Mouse (Mus musculus) hindbrain, embryonic 14.5 days (tissue): ENCODE results near the gene Nap1l5. TPM values are rescaled to one million over a fixed set of nuclear protein-coding genes. Genes with fewer than 3 reads are reported as not detected.
"Not testable (repeated sequence)": the region's sequence is repeated elsewhere in the genome, so short reads cannot be mapped to it uniquely, and the experiment has no call there.

Experiments
- ATAC-seq: fragments of 200-750 bp; cut with Nextera tagmentation; 2 replicates; pipeline ENCODE4 v1.8.0; 2017; ENCODE audit warnings: moderate number of reproducible peaks, mild to moderate bottlenecking, moderate TSS enrichment, moderate library complexity; ENCODE audit not compliant: low FRiP score
- DNase-seq: peaks from one replicate; pipeline ENCODE4 v3.0.0-alpha.2; 2015; ENCODE audit warnings: low spot score
- H3K27ac ChIP-seq: fragments of 300-500 bp; sonication (generic); 2 replicates; pipeline ENCODE4 v1.5.1; 2014; ENCODE audit warnings: mild to moderate bottlenecking, moderate library complexity
- H3K27me3 ChIP-seq: fragments of 300-500 bp; sonication (generic); 2 replicates; pipeline ENCODE4 v1.6.1; 2014; ENCODE audit warnings: mild to moderate bottlenecking, low read length, mixed read lengths; ENCODE audit not compliant: control insufficient read depth, insufficient read depth
- H3K36me3 ChIP-seq: fragments of 300-500 bp; sonication (generic); replicated peaks from 2 replicates; pipeline ENCODE4 v1.6.1; 2014; ENCODE audit not compliant: control insufficient read depth, insufficient read depth
- H3K4me1 ChIP-seq: fragments of 300-500 bp; sonication (generic); replicated peaks from 2 replicates; pipeline ENCODE4 v1.6.1; 2014; ENCODE audit warnings: antibody characterized with exemption, low read length, mixed read lengths; ENCODE audit not compliant: control insufficient read depth, insufficient read depth
- H3K4me2 ChIP-seq: fragments of 300-500 bp; sonication (generic); replicated peaks from 2 replicates; pipeline ENCODE4 v1.6.1; 2014; ENCODE audit warnings: mild to moderate bottlenecking, moderate library complexity
- H3K4me3 ChIP-seq: fragments of 300-500 bp; sonication (generic); replicated peaks from 2 replicates; pipeline ENCODE4 v1.5.1; 2014; ENCODE audit warnings: mild to moderate bottlenecking, low read length
- H3K9ac ChIP-seq: fragments of 300-500 bp; sonication (generic); 2 replicates; pipeline ENCODE4 v1.6.1; 2014
- H3K9me3 ChIP-seq: fragments of 300-500 bp; sonication (generic); 2 replicates; pipeline ENCODE4 v1.6.1; 2016; ENCODE audit warnings: low read length; ENCODE audit not compliant: control insufficient read depth
- WGBS: fragments of 180-500 bp; shearing (Covaris S2); extraction: QIAGEN DNeasy Blood & Tissue Kit; methylation state at CpG from one replicate; pipeline ENCODE4 v1.1.7; 2014; 5-methylcytosine and 5-hydroxymethylcytosine counted together
- polyA plus RNA-seq: library from polyadenylated mRNA; unstranded; fragments of >200 nt; fragmentation: Nextera tagmentation; extraction: Ambion mirVana; gene quantifications from 2 replicates; pipeline ENCODE4 v1.2.1, GENCODE M21; 2014

Gene Nap1l5
- polyA plus RNA-seq, 1 experiment from 2014 or later: 338 TPM

GRCm38 (mm10) chr6:58894994-58895393, 11.9 kb downstream of the Nap1l5 start:
- no peak for DNase-seq

GRCm38 (mm10) chr6:58893307-58893706, 13.6 kb downstream of the Nap1l5 start:
- Histone ChIP-seq H3K9ac (no peak overlapping the region), H3K9me3 (no peaks in the 10 kb centered on the region), H3K27ac (no peak overlapping the region), H3K4me3 (no peak overlapping the region), H3K4me1 (no peaks in the 10 kb centered on the region), H3K36me3 (peaks cover 55% of the 10 kb centered on the region), H3K4me2 (no peak overlapping the region), H3K27me3 (no peaks in the 10 kb centered on the region)
- DNase-seq (no peak), ATAC-seq (no peak)
- WGBS: 90% methylated on average over 6 of the region's 6 CpGs

More at GRCm38 (mm10) chr6:58894994-58895393, 11.9 kb downstream of the Nap1l5 start:
- no peaks in the 10 kb centered on the region for H3K9me3 ChIP-seq
- no peaks in the 10 kb centered on the region for H3K27me3 ChIP-seq
- no peak for ATAC-seq
- no peak overlapping the region for H3K4me2 ChIP-seq
- H3K36me3 ChIP-seq: peaks cover 49% of the 10 kb centered on the region
- no peaks in the 10 kb centered on the region for H3K4me1 ChIP-seq
- H3K4me3 ChIP-seq: no peak overlapping the region
- H3K27ac ChIP-seq: no peak overlapping the region
- no peak overlapping the region for H3K9ac ChIP-seq
- WGBS: 88% methylated on average over 4 of the region's 4 CpGs

GRCm38 (mm10) chr6:58889917-58890316, 17.0 kb downstream of the Nap1l5 start:
- ATAC-seq (no peak), DNase-seq (no peak)
- Histone ChIP-seq H3K4me3 (no peak overlapping the region), H3K27ac (no peak overlapping the region), H3K27me3 (no peaks in the 10 kb centered on the region), H3K36me3 (peaks cover 47% of the 10 kb centered on the region), H3K4me1 (no peaks in the 10 kb centered on the region), H3K9ac (no peak overlapping the region), H3K9me3 (no peaks in the 10 kb centered on the region), H3K4me2 (no peak overlapping the region)
- WGBS: 88% methylated on average over 3 of the region's 3 CpGs

GRCm38 (mm10) chr6:58882271-58882670, 24.6 kb downstream of the Nap1l5 start:
- no peak overlapping the region for H3K9ac ChIP-seq
- DNase-seq: no peak
- no peaks in the 10 kb centered on the region for H3K9me3 ChIP-seq
- H3K4me3 ChIP-seq: no peak overlapping the region
- no peak for ATAC-seq
- H3K27me3 ChIP-seq: no peaks in the 10 kb centered on the region
- peaks cover 7% of the 10 kb centered on the region for H3K36me3 ChIP-seq
- H3K4me2 ChIP-seq: no peak overlapping the region
- 82% methylated on average over 6 of the region's 6 CpGs for WGBS
- 0 out of 2 replicates have a peak overlapping the region, but pooled peaks have one; percentile 5 for H3K27ac ChIP-seq
- no peaks in the 10 kb centered on the region for H3K4me1 ChIP-seq

GRCm38 (mm10) chr6:58881363-58881762, 25.5 kb downstream of the Nap1l5 start:
- no peaks in the 10 kb centered on the region for H3K4me1 ChIP-seq
- no peak overlapping the region for H3K9ac ChIP-seq
- H3K9me3 ChIP-seq: no peaks in the 10 kb centered on the region
- no peak overlapping the region for H3K4me3 ChIP-seq
- DNase-seq (no peak), ATAC-seq (no peak)
- WGBS: 94% methylated on average over 3 of the region's 3 CpGs
- H3K4me2 ChIP-seq: no peak overlapping the region
- no peaks in the 10 kb centered on the region for H3K27me3 ChIP-seq
- H3K27ac ChIP-seq: no peak overlapping the region
- peaks cover 12% of the 10 kb centered on the region for H3K36me3 ChIP-seq

- no peaks in the 10 kb centered on the region for H3K27me3 ChIP-seq
- H3K4me2 ChIP-seq: no peak overlapping the region
- H3K9me3 ChIP-seq: no peaks in the 10 kb centered on the region
- no peak overlapping the region for H3K9ac ChIP-seq
- no peak for ATAC-seq
- no peaks in the 10 kb centered on the region for H3K4me1 ChIP-seq
- 92% methylated on average over 5 of the region's 5 CpGs for WGBS
- no peak overlapping the region for H3K27ac ChIP-seq
- H3K36me3 ChIP-seq: peaks cover 15% of the 10 kb centered on the region
- no peak for DNase-seq
- no peak overlapping the region for H3K4me3 ChIP-seq
Measured at GRCm38 (mm10) chr6:58880861-58881260, 26.0 kb downstream of the Nap1l5 start.

- peaks cover 22% of the 10 kb centered on the region for H3K36me3 ChIP-seq
- DNase-seq (no peak), ATAC-seq (no peak)
- no peaks in the 10 kb centered on the region for H3K9me3 ChIP-seq
- no peaks in the 10 kb centered on the region for H3K4me1 ChIP-seq
- no peak overlapping the region for H3K4me2 ChIP-seq
- no peak overlapping the region for H3K9ac ChIP-seq
- 93% methylated on average over 9 of the region's 9 CpGs for WGBS
- H3K27ac ChIP-seq: no peak overlapping the region
- no peak overlapping the region for H3K4me3 ChIP-seq
- no peaks in the 10 kb centered on the region for H3K27me3 ChIP-seq
Measured at GRCm38 (mm10) chr6:58879987-58880386, 26.9 kb downstream of the Nap1l5 start.

GRCm38 (mm10) chr6:58879572-58879971, 27.3 kb downstream of the Nap1l5 start:
- 56% methylated on average over 4 of the region's 4 CpGs for WGBS
- Histone ChIP-seq H3K4me1 (no peaks in the 10 kb centered on the region), H3K36me3 (peaks cover 24% of the 10 kb centered on the region), H3K4me3 (no peak overlapping the region), H3K9ac (no peak overlapping the region), H3K4me2 (no peak overlapping the region), H3K27ac (no peak overlapping the region), H3K9me3 (no peaks in the 10 kb centered on the region), H3K27me3 (no peaks in the 10 kb centered on the region)
- ATAC-seq (peak; percentile 59; the same call in 1 of the 2 replicates), DNase-seq (no peak)

GRCm38 (mm10) chr6:58867858-58868257, 39.0 kb downstream of the Nap1l5 start:
- H3K27ac ChIP-seq, H3K36me3 ChIP-seq, H3K27me3 ChIP-seq, H3K9me3 ChIP-seq, ATAC-seq, H3K4me2 ChIP-seq, H3K9ac ChIP-seq, H3K4me1 ChIP-seq, H3K4me3 ChIP-seq, DNase-seq: not testable (repeated sequence)
- WGBS: 94% methylated on average over 6 of the region's 6 CpGs

- no peak for DNase-seq
- H3K9ac ChIP-seq: no peak overlapping the region
- no peaks in the 10 kb centered on the region for H3K4me1 ChIP-seq
- H3K27me3 ChIP-seq: no peaks in the 10 kb centered on the region
- no peak overlapping the region for H3K4me2 ChIP-seq
- ATAC-seq: no peak
- 85% methylated on average over 4 of the region's 4 CpGs for WGBS
- no peak overlapping the region for H3K4me3 ChIP-seq
- H3K27ac ChIP-seq: no peak overlapping the region
- H3K36me3 ChIP-seq: peaks cover 10% of the 10 kb centered on the region; the same call in 1 of the 2 replicates
- no peaks in the 10 kb centered on the region for H3K9me3 ChIP-seq
Measured at GRCm38 (mm10) chr6:58863631-58864235, 43.1 kb downstream of the Nap1l5 start.
